Mouse (Mus musculus) thymus, postnatal 25 days (tissue): ENCODE data around the gene Def8.

Source experiments
- DNase-seq: peaks from one replicate; pipeline ENCODE4 v3.0.0; 2022

The Def8 gene

GRCm38 (mm10) chr8:123492898-123493297 lies 69.6 kb downstream of the Def8 start:
- DNase-seq = no peak

- DNase-seq = no peak
These were observed 74.4 kb downstream of the Def8 start for GRCm38 (mm10) chr8:123497699-123498098.

- no peak for DNase-seq
These were observed 75.6 kb downstream of the Def8 start for GRCm38 (mm10) chr8:123498963-123499362.

GRCm38 (mm10) chr8:123499556-123499955 lies 76.2 kb downstream of the Def8 start:
- no peak for DNase-seq

- DNase-seq = no peak
These were observed 78.9 kb downstream of the Def8 start for GRCm38 (mm10) chr8:123502192-123502591.

- DNase-seq = no peak
These were observed 80.6 kb downstream of the Def8 start for GRCm38 (mm10) chr8:123503801-123504467.

GRCm38 (mm10) chr8:123504591-123505195 lies 81.4 kb downstream of the Def8 start:
- no peak for DNase-seq

GRCm38 (mm10) chr8:123505267-123505666 lies 81.9 kb downstream of the Def8 start:
- no peak for DNase-seq

- DNase-seq = no peak
These were observed 82.4 kb downstream of the Def8 start for GRCm38 (mm10) chr8:123505695-123506094.

- no peak for DNase-seq
These were observed 83.8 kb downstream of the Def8 start for GRCm38 (mm10) chr8:123507153-123507552.

GRCm38 (mm10) chr8:123510819-123511218 lies 87.5 kb downstream of the Def8 start:
- no peak for DNase-seq
